Mouse (Mus musculus): ENCODE data around the gene Sowahb. TPM values are rescaled to one million over a fixed set of nuclear protein-coding genes. Genes with fewer than 3 reads are reported as not detected.

Sowahb gene
- polyA plus RNA-seq, 1 experiment from 2014 or later, result 0.09 TPM

DNA sequence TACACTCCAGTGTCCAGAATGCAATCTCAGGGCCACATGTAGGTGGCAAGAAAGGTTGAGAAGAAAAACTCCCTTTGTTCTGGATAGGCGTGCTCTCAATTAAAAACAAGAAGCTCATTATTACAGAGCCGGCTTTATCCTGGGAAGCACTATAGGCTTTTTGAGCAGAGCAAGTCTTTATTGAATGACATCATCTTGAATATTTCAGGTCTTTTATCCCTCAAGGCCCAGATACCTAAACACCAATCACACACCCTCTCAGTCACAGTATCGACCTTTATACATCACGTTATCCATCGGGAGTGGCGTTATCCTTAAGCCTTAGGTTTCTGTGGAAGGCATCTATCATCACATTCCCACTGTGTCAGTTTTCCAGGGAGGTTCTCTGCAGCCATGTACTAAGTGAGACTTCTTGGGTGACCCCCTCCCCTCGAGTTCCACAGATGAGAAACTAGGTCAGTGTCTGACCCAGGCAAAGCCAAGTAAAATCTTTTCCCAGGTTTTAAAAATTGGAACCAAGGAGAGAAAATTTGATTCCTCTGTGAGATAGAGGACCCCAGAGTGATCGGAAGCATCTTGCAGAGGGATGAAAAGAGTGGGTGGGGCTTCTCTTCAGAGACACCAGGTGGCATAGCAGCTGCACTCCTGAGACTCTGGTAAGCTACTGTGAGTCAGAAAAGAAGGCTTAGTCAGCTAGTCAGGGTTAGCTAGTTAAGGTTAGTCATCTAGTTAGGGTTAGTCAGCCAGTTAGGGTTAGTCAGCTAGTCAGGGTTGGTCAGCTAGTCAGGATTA is 9.0 kb upstream of the Sowahb start:
- no peak overlapping the region for H3K4me3 ChIP-seq
- no peak overlapping the region for H3K9ac ChIP-seq
- H3K9me3 ChIP-seq (replicated peaks), result no peaks in the 10 kb centered on the region
- WGBS, result 45% methylated on average over 8 of the region's 8 CpGs
- no peaks in the 10 kb centered on the region for H3K36me3 ChIP-seq
- H3K4me2 ChIP-seq, result no peak overlapping the region
- H3K27me3 ChIP-seq, result peaks cover 10% of the 10 kb centered on the region
- no peak for ATAC-seq (replicated peaks; ENCODE audit: insufficient number of reproducible peaks, insufficient read depth, low FRiP score, low read depth)
- no peak overlapping the region for H3K27ac ChIP-seq
- H3K4me1 ChIP-seq (replicated peaks), result no peaks in the 10 kb centered on the region

DNA sequence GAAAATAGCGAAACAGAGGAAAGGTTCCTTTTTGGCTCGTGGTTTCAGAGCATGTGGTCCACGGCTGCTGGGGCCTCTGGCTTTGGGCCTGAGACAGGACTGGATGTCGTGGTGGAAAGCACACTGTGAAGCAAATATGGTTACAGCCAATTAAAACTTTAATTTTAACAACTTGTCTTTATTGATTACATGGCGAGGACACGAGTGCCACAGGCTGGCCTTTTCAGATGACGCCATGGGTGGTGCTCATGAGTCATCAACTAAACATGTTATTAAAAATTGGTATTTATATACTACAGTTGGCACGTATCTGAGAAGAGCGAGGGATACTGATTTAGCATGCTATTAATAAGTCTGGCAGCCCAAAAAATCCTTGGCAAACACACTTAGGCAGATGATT is 7.1 kb upstream of the Sowahb start:
- H3K27me3 ChIP-seq, result peaks cover 27% of the 10 kb centered on the region
- H3K4me2 ChIP-seq, result no peak overlapping the region
- WGBS, result 78% methylated on average over 9 of the region's 9 CpGs
- H3K9ac ChIP-seq, result no peak overlapping the region
- no peak overlapping the region for H3K4me3 ChIP-seq
- no peaks in the 10 kb centered on the region for H3K9me3 ChIP-seq (replicated peaks)
- H3K4me1 ChIP-seq (replicated peaks), result no peaks in the 10 kb centered on the region
- no peak for ATAC-seq (replicated peaks; ENCODE audit: insufficient number of reproducible peaks, insufficient read depth, low FRiP score, low read depth)
- no peaks in the 10 kb centered on the region for H3K36me3 ChIP-seq
- H3K27ac ChIP-seq, result no peak overlapping the region

DNA sequence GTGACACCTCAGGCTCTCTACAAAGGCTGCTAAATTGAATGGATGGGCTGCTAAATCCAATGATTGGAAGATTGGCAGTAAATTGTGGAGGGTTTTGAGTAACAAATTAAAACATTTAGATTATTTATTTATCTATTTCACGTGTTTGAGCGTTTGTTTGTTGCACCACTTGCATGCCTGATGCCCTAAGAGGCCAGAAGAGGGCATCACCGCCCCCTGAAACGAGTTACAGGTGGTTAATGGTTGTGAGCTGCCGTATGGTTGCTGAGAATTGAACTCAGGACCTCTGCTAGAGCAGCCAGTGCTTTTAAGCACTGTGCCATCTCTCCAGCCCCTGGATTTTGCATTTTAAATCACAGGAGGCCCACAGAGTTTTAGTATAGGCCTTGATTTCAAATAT is 6.2 kb upstream of the Sowahb start:
- H3K9ac ChIP-seq, result no peak overlapping the region
- peaks cover 36% of the 10 kb centered on the region for H3K27me3 ChIP-seq
- H3K9me3 ChIP-seq (replicated peaks), result no peaks in the 10 kb centered on the region
- 46% methylated on average over 5 of the region's 5 CpGs for WGBS
- no peak overlapping the region for H3K4me2 ChIP-seq
- no peak overlapping the region for H3K27ac ChIP-seq
- no peaks in the 10 kb centered on the region for H3K4me1 ChIP-seq (replicated peaks)
- no peaks in the 10 kb centered on the region for H3K36me3 ChIP-seq
- ATAC-seq (replicated peaks; ENCODE audit: insufficient number of reproducible peaks, insufficient read depth, low FRiP score, low read depth), result no peak
- H3K4me3 ChIP-seq, result no peak overlapping the region

DNA sequence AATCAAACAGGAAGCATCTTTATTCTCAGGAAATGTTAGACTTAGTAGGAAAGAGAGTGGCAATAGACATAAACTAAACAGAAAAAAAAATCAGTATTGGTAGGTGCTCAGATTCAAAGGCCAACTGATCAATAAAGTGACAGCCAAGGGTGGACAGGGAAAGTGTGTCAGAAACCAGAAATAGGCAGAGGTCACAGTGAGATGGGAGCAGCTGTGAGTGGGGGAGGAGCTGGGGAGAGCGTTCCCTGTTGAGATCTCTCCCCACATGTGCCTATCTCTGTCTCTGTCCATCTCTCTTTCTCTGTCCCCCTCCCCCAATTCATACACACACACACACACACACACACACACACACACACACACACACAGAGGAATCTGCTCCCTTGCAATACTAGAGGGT is 5.1 kb upstream of the Sowahb start:
- 89% methylated on average over 1 of the region's 1 CpGs for WGBS
- Histone ChIP-seq H3K4me1 (replicated peaks) (peaks cover 8% of the 10 kb centered on the region), H3K9me3 (replicated peaks) (no peaks in the 10 kb centered on the region), H3K27ac (no peak overlapping the region), H3K27me3 (peaks cover 45% of the 10 kb centered on the region), H3K9ac (no peak overlapping the region), H3K4me2 (no peak overlapping the region), H3K4me3 (no peak overlapping the region), H3K36me3 (no peaks in the 10 kb centered on the region)
- ATAC-seq (replicated peaks; ENCODE audit: insufficient number of reproducible peaks, insufficient read depth, low FRiP score, low read depth), result no peak

DNA sequence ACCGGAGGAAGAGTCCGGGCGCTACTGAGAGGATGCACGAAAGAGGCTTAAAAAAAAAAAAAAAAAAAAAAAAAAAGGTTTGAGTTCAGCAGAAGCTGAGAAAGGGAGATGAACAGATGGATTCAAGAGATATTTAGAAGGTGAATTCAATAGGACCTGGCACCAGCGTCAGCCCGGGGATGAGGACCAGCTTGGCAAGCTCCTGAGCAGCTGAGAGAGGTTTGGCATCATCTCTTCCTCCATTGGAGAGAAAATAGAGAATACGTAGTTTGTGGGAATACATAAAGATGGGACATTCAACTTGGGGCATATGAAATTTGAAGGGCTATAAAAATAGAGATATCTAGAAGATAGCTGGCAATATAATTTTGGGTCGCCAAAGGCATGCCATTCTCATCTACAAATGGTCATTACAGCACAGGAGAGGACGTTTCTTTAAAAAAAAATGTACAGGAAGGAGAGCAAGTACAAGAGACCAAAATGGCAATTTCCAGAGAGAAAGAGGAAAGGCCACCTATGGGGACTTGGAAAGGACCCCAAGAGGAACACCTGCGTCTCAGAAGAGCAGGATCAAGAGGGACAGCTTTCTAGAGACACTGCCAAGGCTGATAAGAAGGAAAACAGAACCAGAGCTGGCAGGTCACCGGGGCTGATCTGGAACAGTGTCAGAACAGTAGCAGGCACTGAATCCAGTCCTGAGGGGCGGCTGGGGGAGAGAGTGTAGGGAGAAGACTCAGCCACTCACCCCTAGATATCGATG is 3.8 kb upstream of the Sowahb start:
- Histone ChIP-seq H3K27me3 (peaks cover 58% of the 10 kb centered on the region), H3K36me3 (no peaks in the 10 kb centered on the region), H3K27ac (no peak overlapping the region), H3K4me1 (replicated peaks) (peaks cover 21% of the 10 kb centered on the region), H3K9me3 (replicated peaks) (no peaks in the 10 kb centered on the region), H3K9ac (no peak overlapping the region), H3K4me3 (no peak overlapping the region), H3K4me2 (no peak overlapping the region)
- WGBS, result 61% methylated on average over 13 of the region's 13 CpGs
- ATAC-seq (replicated peaks; ENCODE audit: insufficient number of reproducible peaks, insufficient read depth, low FRiP score, low read depth), result no peak

DNA sequence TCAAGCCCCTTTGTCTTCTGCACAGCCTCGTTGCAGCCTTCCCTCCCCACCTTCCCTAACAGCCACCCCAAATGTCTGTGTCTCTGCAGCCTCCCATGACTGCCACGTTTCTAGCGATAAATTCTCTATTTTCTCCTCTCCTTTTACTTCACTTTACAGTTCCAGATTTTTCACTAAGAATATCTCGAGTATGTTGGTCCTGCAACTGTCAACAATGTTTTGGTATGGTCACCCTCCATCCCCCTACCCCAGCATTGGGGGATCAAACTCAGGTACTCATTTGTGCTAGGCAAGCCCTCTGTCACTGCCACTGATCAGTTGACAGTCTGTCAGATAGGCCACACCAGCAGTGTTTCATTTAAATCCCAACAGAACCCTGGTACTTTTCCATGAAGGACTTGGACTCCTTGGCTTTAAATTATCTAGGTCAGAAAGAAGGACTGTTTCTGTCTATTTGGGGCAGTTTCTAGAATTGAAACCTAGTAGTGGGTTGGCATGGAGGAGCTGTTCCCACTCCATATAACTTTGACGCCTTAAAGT is 1.6 kb upstream of the Sowahb start:
- H3K9ac ChIP-seq, result no peak overlapping the region
- no peak overlapping the region for H3K4me3 ChIP-seq
- no peak overlapping the region for H3K27ac ChIP-seq
- WGBS, result 43% methylated on average over 5 of the region's 5 CpGs
- H3K9me3 ChIP-seq (replicated peaks), result no peaks in the 10 kb centered on the region
- no peak for ATAC-seq (replicated peaks; ENCODE audit: insufficient number of reproducible peaks, insufficient read depth, low FRiP score, low read depth)
- no peak overlapping the region for H3K4me2 ChIP-seq
- peaks cover 22% of the 10 kb centered on the region for H3K4me1 ChIP-seq (replicated peaks)
- peaks cover 81% of the 10 kb centered on the region for H3K27me3 ChIP-seq
- H3K36me3 ChIP-seq, result no peaks in the 10 kb centered on the region

DNA sequence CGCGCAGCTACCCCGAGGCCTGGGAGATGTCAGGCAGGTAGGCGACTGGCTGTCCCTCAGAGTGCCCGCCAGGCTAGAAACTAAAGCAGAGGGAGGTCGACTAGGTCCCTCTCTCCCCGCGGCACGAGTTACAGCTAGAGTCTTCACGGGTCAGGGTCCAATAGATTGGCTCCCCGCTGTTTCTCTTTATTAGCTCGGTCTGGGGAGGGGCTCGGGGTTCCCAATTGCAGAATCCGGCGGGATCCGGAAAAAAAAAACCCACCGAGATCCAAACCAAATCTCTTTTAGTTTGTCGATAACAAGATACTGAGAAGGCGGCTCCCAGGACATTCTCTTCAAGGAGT is 521 bp upstream of the Sowahb start:
- H3K9me3 ChIP-seq (replicated peaks), result no peaks in the 10 kb centered on the region
- H3K27me3 ChIP-seq, result peaks cover 80% of the 10 kb centered on the region
- WGBS, result 2% methylated on average over 19 of the region's 19 CpGs
- H3K4me3 ChIP-seq, result peak overlapping the region; percentile 64
- H3K27ac ChIP-seq, result no peak overlapping the region
- peak overlapping the region; percentile 51 for H3K9ac ChIP-seq
- peak overlapping the region; percentile 100 for H3K4me2 ChIP-seq
- H3K36me3 ChIP-seq, result no peaks in the 10 kb centered on the region
- ATAC-seq (replicated peaks; ENCODE audit: insufficient number of reproducible peaks, insufficient read depth, low FRiP score, low read depth), result no peak
- peaks cover 22% of the 10 kb centered on the region for H3K4me1 ChIP-seq (replicated peaks)

DNA sequence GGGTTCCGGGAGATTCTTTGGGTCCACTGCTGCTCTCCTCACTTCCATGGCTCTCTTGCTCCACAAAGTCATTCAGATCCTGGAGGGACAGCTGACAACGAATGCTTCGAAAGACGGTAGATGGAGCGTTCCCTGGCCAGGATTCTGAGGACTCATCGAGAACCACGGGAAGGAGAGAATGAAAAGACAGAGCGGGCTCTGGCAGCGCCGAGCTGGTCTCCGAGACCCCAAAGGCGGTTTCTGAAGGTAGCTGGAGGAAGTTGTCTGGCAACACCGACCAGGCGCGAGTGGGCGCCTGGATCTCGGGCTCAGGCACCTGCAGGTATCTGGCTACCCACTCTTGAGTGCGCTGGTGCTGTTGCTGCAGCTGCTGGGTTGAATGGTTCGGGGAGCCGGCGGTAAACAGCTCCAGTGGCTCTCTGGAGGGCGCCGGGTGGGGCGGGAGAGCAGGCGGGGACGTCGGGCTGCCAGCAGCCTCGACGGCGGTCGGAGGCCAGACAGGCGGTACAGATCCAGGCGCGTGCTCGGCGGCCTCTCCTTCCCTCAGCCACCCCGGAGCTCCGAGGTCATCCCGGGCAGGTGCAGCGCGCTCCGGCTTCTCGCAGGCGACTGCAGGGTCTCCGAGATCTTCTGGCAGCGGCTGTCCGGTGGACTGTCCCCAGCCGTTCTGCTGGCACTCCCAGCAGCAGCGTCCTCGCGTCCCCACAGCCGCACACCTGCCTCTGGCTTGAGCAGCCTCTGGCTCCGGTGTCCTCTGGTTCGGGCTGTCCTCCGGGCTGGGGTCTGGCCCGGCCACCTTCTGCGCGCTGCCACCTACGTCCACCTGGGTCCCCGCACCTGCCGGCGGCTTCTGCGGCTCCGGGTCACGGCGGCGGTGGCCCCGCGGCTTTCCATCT is 886 bp downstream of the Sowahb start:
- Histone ChIP-seq H3K27ac (no peak overlapping the region), H3K4me2 (peak overlapping the region; percentile 100), H3K9ac (peak overlapping the region; percentile 51), H3K27me3 (peaks cover 72% of the 10 kb centered on the region), H3K36me3 (no peaks in the 10 kb centered on the region), H3K4me3 (peak overlapping the region; percentile 64), H3K9me3 (replicated peaks) (no peaks in the 10 kb centered on the region), H3K4me1 (replicated peaks) (peaks cover 22% of the 10 kb centered on the region)
- no peak for ATAC-seq (replicated peaks; ENCODE audit: insufficient number of reproducible peaks, insufficient read depth, low FRiP score, low read depth)
- 3% methylated on average over 69 of the region's 69 CpGs for WGBS

DNA sequence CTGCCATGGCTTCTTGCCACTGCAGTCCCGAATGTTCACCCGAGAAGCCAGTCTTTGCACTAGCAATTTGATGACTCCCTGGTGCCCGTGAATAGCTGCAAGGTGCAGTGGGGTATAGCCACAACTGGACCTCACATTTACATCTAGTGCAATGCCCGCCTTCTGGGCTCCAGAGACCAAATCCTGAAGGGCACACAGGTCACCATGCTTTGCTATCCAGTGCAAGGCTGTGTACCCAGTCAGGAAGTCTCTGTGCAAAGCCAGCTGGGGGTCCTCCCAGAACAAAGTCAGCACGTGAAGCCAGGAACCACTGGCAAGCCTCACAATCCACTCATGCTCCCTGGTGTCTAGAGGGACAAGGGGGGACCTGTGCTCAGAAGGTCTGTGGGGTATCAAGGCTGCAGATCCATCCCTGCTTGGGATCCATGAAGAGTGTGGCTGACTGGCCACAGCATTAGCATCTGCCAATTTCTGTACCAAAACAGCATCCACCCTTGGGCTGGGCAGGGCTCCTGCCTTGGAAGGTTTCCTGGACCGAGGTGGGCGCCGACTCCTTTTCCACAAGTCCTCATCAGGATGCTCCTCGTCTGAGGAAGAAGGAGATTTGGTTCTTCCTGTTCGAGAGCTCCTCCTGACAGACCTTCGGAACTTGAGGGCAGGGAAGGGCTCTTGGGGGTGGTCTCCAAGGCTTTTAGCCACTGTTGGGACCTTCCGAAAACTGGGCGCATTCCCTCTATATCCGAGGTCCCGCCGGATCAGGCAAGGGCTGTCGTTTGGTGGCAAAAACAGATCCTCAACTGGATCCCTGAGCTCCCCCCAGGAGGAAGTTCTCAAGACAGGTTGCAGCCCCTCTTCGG is 1.8 kb downstream of the Sowahb start:
- Histone ChIP-seq H3K27me3 (peaks cover 63% of the 10 kb centered on the region), H3K4me3 (no peak overlapping the region), H3K27ac (no peak overlapping the region), H3K4me2 (peak overlapping the region; percentile 100), H3K4me1 (replicated peaks) (peaks cover 22% of the 10 kb centered on the region), H3K36me3 (no peaks in the 10 kb centered on the region), H3K9ac (no peak overlapping the region), H3K9me3 (replicated peaks) (no peaks in the 10 kb centered on the region)
- WGBS, result 48% methylated on average over 18 of the region's 18 CpGs
- ATAC-seq (replicated peaks; ENCODE audit: insufficient number of reproducible peaks, insufficient read depth, low FRiP score, low read depth), result no peak

DNA sequence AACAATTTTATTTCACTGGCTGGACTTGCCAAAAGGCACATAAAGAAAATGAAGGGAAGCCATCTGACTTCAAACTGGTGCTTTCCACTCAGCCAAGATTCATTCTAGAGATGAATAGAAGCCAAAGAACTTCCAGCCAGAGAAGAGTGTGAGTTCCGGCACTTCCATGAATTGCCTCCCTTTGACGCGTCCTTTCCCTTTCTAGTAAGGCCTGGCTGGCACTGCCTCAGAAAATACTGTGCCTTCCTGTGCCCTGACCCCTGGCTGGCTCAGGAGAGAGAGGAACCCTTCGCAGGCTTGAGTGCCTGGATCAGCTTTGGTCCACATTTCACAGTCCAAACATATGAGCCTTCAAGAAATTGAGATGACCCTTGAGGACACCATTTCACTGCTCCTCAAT is 2.8 kb downstream of the Sowahb start:
- 56% methylated on average over 4 of the region's 4 CpGs for WGBS

More for the DNA sequence above, 2.8 kb downstream of the Sowahb start:
- no peak for ATAC-seq (replicated peaks; ENCODE audit: insufficient number of reproducible peaks, insufficient read depth, low FRiP score, low read depth)
- Histone ChIP-seq H3K9ac (no peak overlapping the region), H3K4me3 (no peak overlapping the region), H3K9me3 (replicated peaks) (no peaks in the 10 kb centered on the region), H3K4me2 (no peak overlapping the region), H3K27ac (no peak overlapping the region), H3K4me1 (replicated peaks) (peaks cover 22% of the 10 kb centered on the region), H3K36me3 (no peaks in the 10 kb centered on the region), H3K27me3 (peaks cover 55% of the 10 kb centered on the region)
